Mouse (Mus musculus) right cerebral cortex, postnatal 4 days (tissue): Measurements from ENCODE around the gene Gm20605.

Experiments
- DNase-seq: peaks from one replicate; pipeline ENCODE4 v3.0.0-alpha.2; 2022

Gene Gm20605

DNA sequence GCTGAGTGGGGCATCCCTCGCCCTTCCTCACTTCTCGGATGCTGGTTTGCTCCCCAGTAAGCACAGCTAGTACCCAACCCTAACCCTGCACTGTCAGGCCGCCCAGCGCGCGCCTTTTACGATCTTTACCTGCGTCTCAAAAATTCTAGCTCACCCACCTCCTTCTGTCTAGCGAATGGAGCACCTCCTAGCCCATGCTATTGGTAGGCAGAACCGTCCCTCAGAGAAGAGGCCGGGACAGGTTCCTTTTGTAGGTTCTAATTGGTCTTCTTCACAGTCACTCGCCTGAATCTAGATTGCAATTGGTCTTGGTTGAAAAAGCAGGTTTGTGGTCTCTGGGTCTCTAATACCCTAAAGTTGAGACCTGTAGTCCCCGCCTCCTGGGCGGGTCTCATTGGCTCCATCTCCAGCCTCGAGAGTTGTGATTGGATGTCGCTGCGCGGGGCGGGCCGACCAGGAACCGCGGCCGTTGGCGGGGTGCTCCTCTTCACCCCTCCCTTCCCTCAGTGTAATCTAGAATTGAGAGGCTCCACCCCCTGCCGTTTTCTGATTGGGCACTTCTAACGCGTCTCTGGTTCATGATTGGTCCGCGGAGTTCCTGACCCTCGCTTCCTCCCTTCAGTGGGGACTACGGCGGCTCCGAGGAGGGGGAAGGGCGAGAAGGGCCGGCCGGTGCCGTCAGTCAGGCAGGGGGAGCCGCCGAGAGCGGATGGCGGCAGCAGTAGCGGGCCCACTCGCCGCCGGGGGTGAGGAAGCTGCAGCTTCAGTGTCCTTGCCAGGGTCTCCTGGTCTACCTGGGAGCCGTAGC lies at the start of gene Gm20605, which contains the start of the genes Fbxo24 and Lrch4:
Gene Gm20605 (plus strand): TSS at position 678 of the 808 bp plus-strand sequence.
Gene Fbxo24 (minus strand): TSS at position 505 of the 808 bp plus-strand sequence.
Gene Lrch4 (plus strand): TSS at position 624 of the 808 bp plus-strand sequence.
- DNase-seq = peak; percentile 95

DNA sequence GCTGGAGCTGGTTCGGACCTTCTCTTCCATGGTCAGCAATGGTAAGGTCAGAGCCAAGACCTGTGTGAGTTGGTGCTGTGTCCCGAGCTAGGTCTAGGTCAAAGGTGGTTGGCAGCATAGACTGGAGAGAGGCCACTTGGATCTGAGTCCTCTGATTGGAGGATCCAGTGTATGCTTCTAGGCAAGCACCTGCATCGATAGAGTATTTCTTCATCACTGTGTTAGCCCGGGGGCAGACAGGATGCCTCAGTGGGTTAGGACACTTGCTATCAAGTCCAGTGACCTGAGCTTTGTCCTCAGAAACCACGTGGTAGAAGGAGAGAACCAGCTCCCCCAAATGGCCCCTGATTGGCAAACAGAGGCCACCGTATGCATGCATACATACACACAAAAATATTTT lies 48.7 kb upstream of the Gm20605 start:
- no peak for DNase-seq

GRCm38 (mm10) chr5:137582702-137583101 lies 46.3 kb upstream of the Gm20605 start:
- no peak for DNase-seq

- peak; percentile 76 for DNase-seq
Observed at GRCm38 (mm10) chr5:137583670-137584169, 45.3 kb upstream of the Gm20605 start.

GRCm38 (mm10) chr5:137584976-137585375 lies 44.0 kb upstream of the Gm20605 start:
- peak; percentile 70 for DNase-seq

DNA sequence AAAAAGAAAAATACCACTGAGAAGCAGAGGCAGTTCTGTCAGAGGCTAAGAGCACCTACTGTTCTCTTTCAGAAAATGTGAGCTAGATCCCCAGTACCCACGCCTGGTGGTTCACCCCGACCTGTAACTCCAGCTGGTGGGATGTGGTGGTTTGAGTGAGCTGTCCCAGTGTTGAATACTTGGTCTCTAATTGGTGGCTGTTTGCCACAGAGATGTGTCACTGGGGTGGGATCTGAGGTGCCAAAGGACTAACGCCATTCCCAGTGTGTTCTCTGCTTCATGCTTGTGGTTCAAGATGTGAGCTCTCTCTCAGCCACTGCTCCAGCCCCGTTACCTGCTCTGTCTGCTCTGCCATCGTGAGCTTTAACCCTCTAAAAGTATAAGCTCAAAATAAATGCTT lies 38.5 kb upstream of the Gm20605 start:
- no peak for DNase-seq

DNA sequence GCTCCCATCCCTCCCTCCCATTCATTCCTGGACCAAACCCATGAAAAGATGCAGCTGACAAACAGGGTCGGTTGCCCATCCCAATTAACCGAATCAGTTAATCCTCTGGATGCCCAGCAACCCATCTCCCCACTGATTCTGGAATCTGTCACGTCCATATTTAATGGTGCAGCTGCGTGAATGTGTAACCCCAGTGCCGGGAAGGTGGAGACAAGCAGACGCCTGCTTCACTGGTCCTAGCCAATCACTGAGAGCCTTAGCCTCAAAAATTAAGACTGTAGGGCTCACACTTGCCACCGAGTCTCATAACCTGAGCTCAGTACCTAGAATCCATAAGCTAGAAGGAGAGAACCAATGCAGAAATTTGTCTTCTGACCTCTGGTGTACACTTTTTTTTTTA lies 33.1 kb upstream of the Gm20605 start:
- no peak for DNase-seq

GRCm38 (mm10) chr5:137596601-137597261 lies 32.2 kb upstream of the Gm20605 start:
- no peak for DNase-seq

GRCm38 (mm10) chr5:137597625-137598024 lies 31.4 kb upstream of the Gm20605 start:
- DNase-seq = no peak

- no peak for DNase-seq
Observed at GRCm38 (mm10) chr5:137598100-137598826, 30.7 kb upstream of the Gm20605 start.

DNA sequence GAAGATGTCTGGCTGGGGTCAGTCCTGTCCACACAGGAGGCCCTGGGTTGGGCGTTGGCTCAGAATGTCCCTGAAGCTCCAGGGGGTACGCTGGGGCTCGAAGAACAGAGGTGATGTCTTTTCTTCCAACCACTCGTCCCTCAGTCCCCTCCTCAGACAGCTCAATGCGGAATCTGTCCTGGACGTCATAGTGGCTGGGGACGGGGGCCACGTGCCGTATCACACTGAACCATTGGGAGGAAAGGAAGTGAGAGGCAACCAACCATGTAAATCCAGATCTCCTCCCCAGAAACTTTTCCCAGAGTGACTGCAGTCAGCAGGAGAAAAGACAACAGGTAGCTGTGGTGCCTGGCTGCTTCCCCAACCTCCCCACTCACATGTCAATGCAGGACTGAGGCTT lies 29.4 kb upstream of the Gm20605 start:
- no peak for DNase-seq

DNA sequence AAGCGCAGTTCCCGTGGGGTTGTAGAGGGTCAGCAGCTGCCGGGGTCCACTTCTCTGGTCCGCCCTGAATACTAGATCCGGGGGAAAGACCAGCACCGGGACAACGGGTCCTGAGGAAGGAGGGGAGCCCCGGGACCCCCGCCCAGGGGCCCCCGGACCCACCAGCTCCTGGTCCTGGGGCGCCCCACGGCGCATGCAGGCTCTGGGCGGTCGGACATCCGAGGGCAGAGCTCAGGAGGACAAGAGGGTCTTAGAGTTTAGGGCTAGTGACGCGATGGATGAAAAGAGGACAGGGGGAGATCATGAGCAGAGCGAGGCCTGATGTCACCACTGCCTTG lies 28.7 kb upstream of the Gm20605 start:
- no peak for DNase-seq

GRCm38 (mm10) chr5:137600619-137601364 lies 28.2 kb upstream of the Gm20605 start, which contains the start of gene Mospd3:
TSS of gene Mospd3 (minus strand) at chr5:137601058.
- DNase-seq = peak; percentile 92

GRCm38 (mm10) chr5:137601365-137601729 lies 27.6 kb upstream of the Gm20605 start:
- no peak for DNase-seq

DNA sequence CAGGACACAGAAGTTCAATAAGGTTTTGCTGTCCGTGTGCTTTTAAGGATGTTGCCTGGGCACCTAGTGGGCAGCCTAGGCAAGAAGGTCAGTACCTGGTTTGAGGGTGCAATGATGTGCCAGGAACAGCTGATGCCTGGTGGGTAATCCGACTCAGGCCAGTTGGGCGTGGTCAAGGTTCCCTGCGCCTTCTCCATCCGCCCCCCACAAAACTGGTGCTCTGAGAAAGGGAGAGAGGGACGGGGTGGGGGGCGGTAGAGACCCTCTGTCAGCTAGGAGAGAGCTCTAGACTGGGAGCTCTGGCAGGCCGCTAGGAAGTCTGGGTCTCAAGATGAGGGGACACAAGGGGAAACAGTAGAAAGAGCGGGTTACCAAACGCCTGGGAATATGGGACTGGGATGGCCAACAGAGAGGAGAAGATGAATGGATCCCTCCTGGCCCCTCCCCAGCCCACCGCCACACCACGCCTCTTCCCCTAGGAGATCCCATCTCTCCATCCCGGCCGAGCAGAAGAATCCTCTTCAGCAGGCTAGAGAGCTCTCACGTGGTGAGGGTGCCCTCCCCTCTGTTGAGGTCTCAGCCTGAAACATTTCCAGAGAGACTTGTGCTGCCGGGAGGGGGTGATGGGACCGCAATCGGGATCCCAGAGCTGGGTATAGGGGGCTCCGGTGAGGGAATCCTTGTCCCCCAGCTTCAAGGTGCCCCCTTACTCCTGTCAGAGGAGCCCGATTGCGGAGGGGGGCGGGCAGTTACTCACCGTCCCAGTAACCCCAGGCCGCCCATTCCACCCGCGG lies 20.9 kb upstream of the Gm20605 start:
- DNase-seq = no peak

DNA sequence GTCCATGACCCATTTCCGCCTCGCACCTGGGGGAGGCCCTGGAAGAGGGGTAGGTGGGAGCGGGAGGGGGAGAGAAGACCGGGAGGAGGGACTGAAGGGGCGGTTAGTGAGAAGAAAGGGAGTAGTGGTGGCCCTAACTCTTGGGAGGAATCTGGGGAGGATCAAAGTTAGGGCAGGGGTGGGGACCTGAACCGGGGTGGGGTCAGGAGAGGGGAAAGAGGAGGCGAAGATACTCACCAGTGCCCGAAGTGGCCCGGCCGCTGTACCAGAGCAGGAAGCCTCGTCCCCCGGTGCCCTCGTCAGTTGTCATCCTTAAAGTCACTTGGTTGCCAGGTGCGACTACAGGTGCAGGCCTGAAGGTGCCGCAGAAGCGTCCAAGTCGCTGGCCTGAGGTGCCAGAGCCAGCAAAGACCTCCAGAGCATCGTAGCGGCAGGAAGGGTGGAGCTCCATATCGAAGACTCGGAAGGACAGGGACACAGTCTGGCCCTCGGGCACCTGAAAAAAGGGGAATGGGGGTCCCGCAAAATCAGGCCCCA lies 20.3 kb upstream of the Gm20605 start:
- no peak for DNase-seq

DNA sequence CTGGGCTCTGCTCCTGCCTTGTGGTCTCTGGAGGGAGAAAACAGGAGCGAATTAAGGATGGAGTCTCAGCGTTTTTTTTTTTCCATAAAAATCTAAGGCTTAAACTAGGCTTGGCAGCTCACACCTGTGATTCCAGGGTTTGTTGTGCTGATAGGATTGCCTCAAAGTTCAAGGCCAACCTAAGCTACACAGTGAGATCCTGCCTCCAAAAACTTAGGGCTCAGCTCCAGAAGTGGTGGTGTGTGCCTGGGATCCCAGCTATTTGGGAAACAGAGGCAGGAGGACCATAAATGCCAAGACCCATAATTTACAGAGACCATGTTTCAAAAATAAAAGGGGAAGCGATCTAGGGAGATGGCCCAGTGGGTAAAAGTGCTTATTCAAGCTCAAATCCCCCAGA lies 19.7 kb upstream of the Gm20605 start:
- no peak for DNase-seq

DNA sequence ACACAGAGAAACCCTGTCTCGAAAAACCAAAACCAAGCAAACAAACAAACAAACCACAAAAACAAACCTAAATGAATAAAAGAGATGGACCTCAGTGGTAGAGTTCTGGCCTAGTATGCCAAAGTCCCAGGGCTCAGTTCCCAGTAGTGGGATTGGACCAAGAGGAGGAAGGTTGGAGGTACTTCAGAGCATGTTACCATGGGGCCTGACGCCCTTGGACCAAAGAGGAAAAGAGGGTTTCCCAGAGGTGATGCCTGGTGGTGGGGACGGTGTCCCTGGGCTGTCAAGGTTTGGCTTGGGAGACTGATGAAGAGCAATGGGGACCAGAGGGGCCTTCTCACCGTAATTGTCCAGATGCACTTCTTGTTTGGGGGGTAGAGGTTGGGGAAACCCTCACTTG lies 18.9 kb upstream of the Gm20605 start:
- no peak for DNase-seq

GRCm38 (mm10) chr5:137610548-137611244 lies 18.3 kb upstream of the Gm20605 start:
- DNase-seq = no peak

- no peak for DNase-seq
Observed at GRCm38 (mm10) chr5:137611245-137611602, 17.8 kb upstream of the Gm20605 start.

- no peak for DNase-seq
Observed at GRCm38 (mm10) chr5:137613076-137613475, 15.9 kb upstream of the Gm20605 start.
